Mouse (Mus musculus) kidney, adult 2 months (tissue): ENCODE data around the gene Arap2. TPM values are rescaled to one million over a fixed set of nuclear protein-coding genes. Genes with fewer than 3 reads are reported as not detected.
"Not testable (repeated sequence)": the region's sequence is repeated elsewhere in the genome, so short reads cannot be mapped to it uniquely, and the experiment has no call there.

Experiments used
- DNase-seq: peaks from one replicate; pipeline ENCODE4 v3.0.0; 2021
- H3K27ac ChIP-seq: fragments of 200-500 bp; 2 replicates; pipeline ENCODE4 v1.5.1; 2012; ENCODE audit warnings: low read depth, low read length, control low read depth, inconsistent platforms; ENCODE audit not compliant: insufficient read depth
- H3K27me3 ChIP-seq: fragments of 200-500 bp; replicated peaks from 2 replicates; pipeline ENCODE4 v1.6.1; 2012; ENCODE audit warnings: mild to moderate bottlenecking, moderate library complexity, low read length, inconsistent platforms; ENCODE audit not compliant: control insufficient read depth, insufficient read depth
- H3K36me3 ChIP-seq: fragments of 200-500 bp; 2 replicates; pipeline ENCODE4 v1.6.1; 2012; ENCODE audit warnings: mild to moderate bottlenecking, moderate library complexity, low read length, inconsistent platforms; ENCODE audit not compliant: control insufficient read depth, insufficient read depth
- H3K4me1 ChIP-seq: fragments of 200-500 bp; 2 replicates; pipeline ENCODE4 v1.6.1; 2011; ENCODE audit warnings: low read length; ENCODE audit not compliant: control insufficient read depth, insufficient read depth
- H3K4me3 ChIP-seq: fragments of 200-500 bp; 2 replicates; pipeline ENCODE4 v1.5.1; 2011; ENCODE audit warnings: mild to moderate bottlenecking, low read depth, low read length, control low read depth; ENCODE audit not compliant: insufficient read depth
- CTCF ChIP-seq: fragments of 200-500 bp; conservative IDR thresholded peaks from 2 replicates; pipeline ENCODE4 v1.5.1; 2011; ENCODE audit warnings: low read depth, mild to moderate bottlenecking, control low read depth, low read length, moderate library complexity, mixed read lengths; ENCODE audit not compliant: insufficient read depth, insufficient read length
- POLR2A ChIP-seq: fragments of 200-500 bp; IDR thresholded peaks from one replicate; pipeline ENCODE4 v1.6.1; 2011; ENCODE audit warnings: low read depth, low read length, control low read depth
- WGBS: fragments of 180-500 bp; shearing (Covaris S2); methylation state at CpG from one replicate; pipeline ENCODE4 v1.1.7; 2018; 5-methylcytosine and 5-hydroxymethylcytosine counted together
- polyA plus RNA-seq: library from polyadenylated mRNA; depleted of rRNA; stranded (reverse); fragments of >200 nt; gene quantifications from 2 replicates; pipeline ENCODE4 v1.2.3, GENCODE M21; 2012

Gene Arap2
- polyA plus RNA-seq, 1 experiment, result 6.6 TPM

DNA sequence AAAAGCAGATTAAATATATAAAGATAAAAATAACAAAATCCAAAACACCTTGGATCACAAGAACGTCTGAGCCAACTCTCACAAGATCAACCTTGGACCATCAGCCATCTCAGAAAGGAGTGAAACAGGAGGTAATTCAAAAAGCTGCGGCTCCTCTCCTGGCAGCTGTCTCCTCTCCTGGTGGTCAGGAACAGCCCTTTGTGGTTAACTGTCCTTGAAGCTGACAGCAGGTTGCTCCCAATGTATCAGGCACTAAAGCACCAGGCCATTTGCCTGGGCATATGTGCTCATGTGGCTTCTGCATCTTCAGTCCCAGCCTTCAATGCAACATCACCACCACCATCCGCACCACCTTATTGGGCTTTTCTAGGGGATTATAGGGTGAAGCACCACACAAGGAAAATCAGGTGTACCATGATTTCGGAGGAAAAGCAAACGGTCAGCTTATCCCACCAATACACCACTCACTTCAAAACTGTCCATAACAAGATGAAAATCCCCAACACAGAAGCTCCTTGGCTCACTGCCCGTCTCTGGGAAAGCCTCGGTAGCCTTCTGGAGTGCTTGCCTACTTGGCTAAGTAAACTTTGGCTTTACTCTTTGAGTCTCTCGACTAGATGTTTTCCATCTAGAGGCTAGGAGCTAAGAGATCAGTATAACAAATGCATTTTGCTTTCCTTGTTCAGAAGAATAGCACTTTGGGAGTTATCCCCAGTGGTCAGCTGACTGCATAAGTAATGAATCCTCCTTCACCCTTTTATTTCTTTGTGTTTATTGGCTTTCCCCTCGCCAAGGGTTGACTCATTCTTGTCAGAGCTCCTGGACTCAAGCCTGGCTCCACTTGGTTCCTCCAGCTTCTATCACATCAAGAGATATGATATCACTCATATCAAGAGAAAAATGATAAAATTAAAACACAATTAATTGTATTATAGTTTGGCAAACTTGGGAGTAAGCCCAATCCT is 26.2 kb downstream of the Arap2 start:
- H3K4me3 ChIP-seq, result no peak overlapping the region
- no peaks in the 10 kb centered on the region for H3K27me3 ChIP-seq
- H3K4me1 ChIP-seq, result peaks cover 3% of the 10 kb centered on the region; the same call in 1 of the 2 replicates
- H3K36me3 ChIP-seq, result no peaks in the 10 kb centered on the region; the same call in 1 of the 2 replicates
- H3K27ac ChIP-seq, result no peak overlapping the region
- 75% methylated on average over 9 of the region's 9 CpGs for WGBS
- no peak for TF ChIP-seq CTCF
- no peak for DNase-seq

- WGBS, result 93% methylated on average over 7 of the region's 7 CpGs
- H3K4me1 ChIP-seq, H3K4me3 ChIP-seq, H3K27me3 ChIP-seq, H3K36me3 ChIP-seq, H3K27ac ChIP-seq, DNase-seq: not testable (repeated sequence)
Observed at GRCm38 (mm10) chr5:62730573-62730972, 35.4 kb downstream of the Arap2 start.

- DNase-seq, result peak; percentile 81
- H3K36me3 ChIP-seq, result no peaks in the 10 kb centered on the region
- no peaks in the 10 kb centered on the region for H3K27me3 ChIP-seq
- TF ChIP-seq CTCF, result no peak
- TF ChIP-seq POLR2A, result no peak
- 49% methylated on average over 2 of the region's 2 CpGs for WGBS
- H3K4me1 ChIP-seq, result peaks cover 2% of the 10 kb centered on the region; the same call in 1 of the 2 replicates
- H3K4me3 ChIP-seq, result no peak overlapping the region
- H3K27ac ChIP-seq, result no peak overlapping the region
Observed at GRCm38 (mm10) chr5:62725551-62725950, 40.4 kb downstream of the Arap2 start.

DNA sequence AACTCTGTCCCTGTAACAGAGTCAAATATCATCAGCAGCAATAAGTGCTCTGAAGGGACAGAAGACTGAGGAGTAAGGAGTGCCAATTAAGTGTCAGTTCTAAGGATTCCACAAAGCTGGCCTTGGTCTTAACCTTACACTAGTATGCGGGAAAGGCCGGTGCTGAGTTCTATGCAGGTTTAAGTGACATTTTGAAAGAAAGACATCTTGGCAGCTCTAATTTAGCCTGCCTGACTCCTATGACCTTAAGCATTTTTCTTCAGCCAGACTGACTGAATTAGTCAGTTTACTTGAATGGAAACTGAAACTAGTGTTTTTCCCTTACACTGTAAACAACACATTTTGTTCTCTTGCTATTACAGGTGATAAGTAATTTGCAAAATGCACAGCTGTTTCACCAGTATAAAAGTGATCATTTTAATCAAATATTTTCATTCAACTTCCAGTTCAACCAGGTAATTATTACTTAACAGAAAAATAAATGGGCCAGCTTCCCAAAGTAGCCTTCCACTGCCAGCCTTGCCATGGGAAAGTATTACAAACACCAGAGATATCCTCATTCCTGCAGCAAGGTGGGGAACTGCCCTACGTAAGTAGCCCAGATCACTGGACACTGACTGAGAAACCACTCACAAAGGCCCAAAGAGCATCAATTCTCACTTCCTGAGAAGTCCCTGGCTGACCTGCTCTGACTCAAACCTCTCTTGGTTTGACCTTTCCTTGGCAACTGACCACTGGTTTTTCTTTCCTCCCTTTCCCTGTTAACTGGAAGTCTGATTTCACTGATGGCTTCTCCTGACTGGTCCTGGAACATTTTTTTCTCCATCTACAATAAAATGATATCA is 42.5 kb downstream of the Arap2 start:
- H3K36me3 ChIP-seq, result no peaks in the 10 kb centered on the region
- H3K27ac ChIP-seq, result no peak overlapping the region
- no peaks in the 10 kb centered on the region for H3K27me3 ChIP-seq
- peak; percentile 31 for DNase-seq
- H3K4me1 ChIP-seq, result peaks cover 2% of the 10 kb centered on the region; the same call in 1 of the 2 replicates
- TF ChIP-seq POLR2A (no peak), CTCF (no peak)
- H3K4me3 ChIP-seq, result no peak overlapping the region
- 52% methylated on average over 3 of the region's 3 CpGs for WGBS

DNA sequence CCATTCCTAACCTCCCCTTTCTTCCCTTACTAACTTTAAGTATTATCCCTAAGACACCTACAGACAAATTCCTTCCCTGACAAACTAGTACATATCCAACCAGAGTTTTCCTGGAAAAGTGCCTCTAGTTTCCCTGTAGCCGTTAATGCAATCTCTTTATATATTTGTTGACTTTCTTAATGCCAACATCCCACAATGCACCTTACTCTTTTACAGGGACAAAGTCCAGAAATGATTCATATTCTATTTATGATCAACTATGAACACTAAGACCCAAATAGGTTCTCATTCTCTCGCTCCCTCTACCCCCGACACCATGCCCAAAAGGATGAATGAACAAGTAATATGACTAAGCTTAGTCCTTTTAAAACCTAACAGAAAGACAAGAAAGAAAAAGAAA is 49.5 kb downstream of the Arap2 start:
- no peaks in the 10 kb centered on the region for H3K27me3 ChIP-seq
- no peak overlapping the region for H3K27ac ChIP-seq
- 90% methylated on average over 3 of the region's 3 CpGs for WGBS
- H3K4me3 ChIP-seq, result no peak overlapping the region
- TF ChIP-seq POLR2A (no peak), CTCF (no peak)
- H3K4me1 ChIP-seq, result 0 out of 2 replicates have a peak, but pooled peaks cover 2% of the 10 kb centered on the region
- DNase-seq, result no peak
- no peaks in the 10 kb centered on the region for H3K36me3 ChIP-seq

DNA sequence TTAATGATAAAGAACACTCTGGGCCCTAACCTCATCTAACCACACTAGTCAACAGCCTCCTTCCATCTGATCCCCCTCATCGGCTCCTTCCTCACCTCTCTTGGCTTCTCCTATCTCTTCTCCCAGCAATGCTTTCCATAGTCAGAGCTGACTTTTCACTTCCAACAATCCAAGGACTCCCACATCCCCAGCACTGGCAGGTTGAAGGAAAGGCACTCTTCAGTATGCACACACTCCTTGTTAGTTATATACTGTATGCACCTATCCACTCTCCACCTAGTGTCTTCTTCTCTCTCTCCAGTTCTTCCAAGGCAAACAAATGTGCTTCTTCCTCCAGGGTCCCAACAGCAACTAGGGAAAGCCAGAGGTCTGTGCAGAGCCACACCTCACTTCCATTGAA is 50.0 kb downstream of the Arap2 start:
- Histone ChIP-seq H3K4me3 (no peak overlapping the region), H3K27ac (no peak overlapping the region), H3K4me1 (0 out of 2 replicates have a peak, but pooled peaks cover 2% of the 10 kb centered on the region), H3K27me3 (no peaks in the 10 kb centered on the region), H3K36me3 (no peaks in the 10 kb centered on the region)
- TF ChIP-seq CTCF, result no peak
- TF ChIP-seq POLR2A, result no peak
- no peak for DNase-seq
- WGBS, result 90% methylated on average over 1 of the region's 1 CpGs

DNA sequence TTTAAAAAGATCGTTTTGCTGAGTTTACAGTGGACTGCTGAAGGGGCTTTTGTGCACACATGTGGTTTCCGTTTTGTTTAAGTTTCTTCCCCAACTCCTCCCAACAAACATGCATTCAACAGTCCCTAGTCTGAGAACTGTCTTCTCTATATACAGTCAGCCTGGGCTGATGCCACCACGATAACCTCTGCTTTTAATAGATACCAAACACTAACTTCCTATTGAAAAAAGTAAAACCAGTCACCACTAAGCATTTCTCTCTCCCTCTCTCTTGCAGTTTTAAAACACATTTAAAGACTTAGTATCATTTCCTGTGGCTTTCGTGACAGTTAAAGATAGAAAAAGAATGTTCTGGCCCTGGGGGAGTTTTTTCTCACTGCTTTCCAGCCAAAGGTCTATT is 50.5 kb downstream of the Arap2 start:
- no peak for DNase-seq
- no peak overlapping the region for H3K4me3 ChIP-seq
- 0 out of 2 replicates have a peak, but pooled peaks cover 2% of the 10 kb centered on the region for H3K4me1 ChIP-seq
- no peaks in the 10 kb centered on the region for H3K27me3 ChIP-seq
- no peak for TF ChIP-seq CTCF
- no peak for TF ChIP-seq POLR2A
- 55% methylated on average over 4 of the region's 4 CpGs for WGBS
- H3K36me3 ChIP-seq, result no peaks in the 10 kb centered on the region
- no peak overlapping the region for H3K27ac ChIP-seq
